Mouse (Mus musculus) MEL (cell line): Measurements from ENCODE around the gene Mms19.

ENCODE experiments used
- BHLHE40 ChIP-seq: IDR thresholded peaks from 2 replicates; pipeline ENCODE4 v1.6.1; 2012; ENCODE audit warnings: low read depth, mild to moderate bottlenecking, inconsistent platforms, low read length, improper control_type of control experiment, borderline replicate concordance
- USF1 ChIP-seq: IDR thresholded peaks from 2 replicates; pipeline ENCODE4 v1.6.1; 2014; ENCODE audit warnings: low read depth, mild to moderate bottlenecking, inconsistent platforms, low read length, improper control_type of control experiment, moderate library complexity

DNA sequence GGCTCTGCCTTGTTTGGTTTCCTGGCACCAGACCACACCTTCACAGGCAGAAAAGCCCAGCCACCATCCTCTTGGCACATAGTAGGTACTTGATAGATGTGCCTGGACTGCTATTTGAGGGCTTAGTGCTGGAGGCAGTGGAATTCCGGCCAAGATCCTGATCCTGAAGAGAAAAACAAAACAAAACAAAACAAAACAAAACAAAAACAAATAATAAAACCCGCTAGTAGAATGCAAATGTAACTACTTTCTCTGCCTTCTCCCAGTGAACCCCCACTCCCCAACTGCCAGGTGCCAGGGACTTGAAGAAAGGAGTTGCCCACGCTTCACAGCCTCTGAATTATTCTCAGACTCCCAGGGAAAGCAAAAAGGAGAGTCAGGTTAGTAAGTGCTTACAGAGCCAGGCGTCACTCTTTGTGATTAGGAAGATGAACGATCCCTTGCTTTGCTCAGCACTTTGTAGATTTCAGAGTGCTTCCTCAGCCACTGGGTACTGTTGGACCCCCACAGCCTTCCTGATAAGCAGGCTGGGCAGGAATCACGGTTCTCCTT, 11.0 kb upstream of the Mms19 start:
- TF ChIP-seq USF1 = no peak
- no peak for TF ChIP-seq BHLHE40
